Mouse (Mus musculus): ENCODE results near the gene Fhl1. TPM values are rescaled to one million over a fixed set of nuclear protein-coding genes. Genes with fewer than 3 reads are reported as not detected.

Fhl1 gene
- polyA plus RNA-seq, 2 experiments, result 8.1 to 11.2 TPM

- no peak for TF ChIP-seq EP300 (IDR thresholded peaks at IDR 0.05; ENCODE audit: low read depth)
- TF ChIP-seq CTCF (IDR thresholded peaks at IDR 0.05; ENCODE audit: low read depth), result no peak
- Histone ChIP-seq H3K4me2 (ENCODE audit: low read depth) (no peak overlapping the region), H3K4me1 (replicated peaks; ENCODE audit: control insufficient read depth in 2 of 2, insufficient read depth in 2 of 2, low read length in 1 of 2) (no peaks in the 10 kb centered on the region), H3K9ac (replicated peaks) (no peak overlapping the region), H3K27ac (no peak overlapping the region), H3K27me3 (ENCODE audit: control insufficient read depth, insufficient read depth, low read length) (no peaks in the 10 kb centered on the region), H3K36me3 (replicated peaks; ENCODE audit: control insufficient read depth, insufficient read depth, low read depth) (no peaks in the 10 kb centered on the region), H3K4me3 (ENCODE audit: insufficient read depth in 1 of 2, low read depth in 2 of 2, low read length in 2 of 2) (no peak overlapping the region), H3K9me3 (ENCODE audit: control insufficient read depth, low read length) (no peaks in the 10 kb centered on the region)
- no peak for DNase-seq (ENCODE audit: low read depth in 3 of 3, low spot score in 3 of 3)
- WGBS (ENCODE audit: insufficient replicate concordance), result 69% methylated on average over 6 of the region's 6 CpGs
- ATAC-seq (ENCODE audit: insufficient read depth), result no peak
Observed at GRCm38 (mm10) chrX:56697199-56697780, 34.3 kb upstream of the Fhl1 start.

- TF ChIP-seq CTCF (IDR thresholded peaks at IDR 0.05; ENCODE audit: low read depth), result no peak
- no peak for TF ChIP-seq EP300 (IDR thresholded peaks at IDR 0.05; ENCODE audit: low read depth)
- Histone ChIP-seq H3K4me3 (ENCODE audit: insufficient read depth in 1 of 2, low read depth in 2 of 2, low read length in 2 of 2) (no peak overlapping the region), H3K27me3 (ENCODE audit: control insufficient read depth, insufficient read depth, low read length) (no peaks in the 10 kb centered on the region), H3K36me3 (replicated peaks; ENCODE audit: control insufficient read depth, insufficient read depth, low read depth) (no peaks in the 10 kb centered on the region), H3K4me2 (ENCODE audit: low read depth) (no peak overlapping the region), H3K27ac (no peak overlapping the region), H3K4me1 (replicated peaks; ENCODE audit: control insufficient read depth in 2 of 2, insufficient read depth in 2 of 2, low read length in 1 of 2) (no peaks in the 10 kb centered on the region), H3K9me3 (ENCODE audit: control insufficient read depth, low read length) (no peaks in the 10 kb centered on the region), H3K9ac (replicated peaks) (no peak overlapping the region)
- DNase-seq (ENCODE audit: low read depth in 3 of 3, low spot score in 3 of 3) (no peak), ATAC-seq (ENCODE audit: insufficient read depth) (no peak)
- WGBS (ENCODE audit: insufficient replicate concordance), result 52% methylated on average over 4 of the region's 4 CpGs
Observed at GRCm38 (mm10) chrX:56697886-56698285, 33.7 kb upstream of the Fhl1 start.

- no peak overlapping the region for H3K4me3 ChIP-seq (ENCODE audit: insufficient read depth in 1 of 2, low read depth in 2 of 2, low read length in 2 of 2)
- ATAC-seq (ENCODE audit: insufficient read depth), result no peak
Observed at GRCm38 (mm10) chrX:56701261-56701660, 30.3 kb upstream of the Fhl1 start.

GRCm38 (mm10) chrX:56703965-56704562 lies 27.5 kb upstream of the Fhl1 start:
- ATAC-seq (ENCODE audit: insufficient read depth), result no peak

More at GRCm38 (mm10) chrX:56701261-56701660, 30.3 kb upstream of the Fhl1 start:
- TF ChIP-seq CTCF (IDR thresholded peaks at IDR 0.05; ENCODE audit: low read depth) (no peak), EP300 (IDR thresholded peaks at IDR 0.05; ENCODE audit: low read depth) (no peak)
- H3K27ac ChIP-seq, result no peak overlapping the region
- no peaks in the 10 kb centered on the region for H3K36me3 ChIP-seq (replicated peaks; ENCODE audit: control insufficient read depth, insufficient read depth, low read depth)
- no peaks in the 10 kb centered on the region for H3K9me3 ChIP-seq (ENCODE audit: control insufficient read depth, low read length)
- no peak overlapping the region for H3K9ac ChIP-seq (replicated peaks)
- no peaks in the 10 kb centered on the region for H3K4me1 ChIP-seq (replicated peaks; ENCODE audit: control insufficient read depth in 2 of 2, insufficient read depth in 2 of 2, low read length in 1 of 2)
- no peak overlapping the region for H3K4me2 ChIP-seq (ENCODE audit: low read depth)
- DNase-seq (ENCODE audit: low read depth in 3 of 3, low spot score in 3 of 3), result no peak
- no peaks in the 10 kb centered on the region for H3K27me3 ChIP-seq (ENCODE audit: control insufficient read depth, insufficient read depth, low read length)
- WGBS (ENCODE audit: insufficient replicate concordance), result 56% methylated on average over 3 of the region's 3 CpGs

GRCm38 (mm10) chrX:56708592-56709370 lies 22.8 kb upstream of the Fhl1 start:
- ATAC-seq (ENCODE audit: insufficient read depth), result no peak
- TF ChIP-seq EP300 (IDR thresholded peaks at IDR 0.05; ENCODE audit: low read depth) (no peak), CTCF (IDR thresholded peaks at IDR 0.05; ENCODE audit: low read depth) (no peak)
- Histone ChIP-seq H3K4me3 (ENCODE audit: insufficient read depth in 1 of 2, low read depth in 2 of 2, low read length in 2 of 2) (no peak overlapping the region), H3K9me3 (ENCODE audit: control insufficient read depth, low read length) (no peaks in the 10 kb centered on the region), H3K27ac (no peak overlapping the region), H3K27me3 (ENCODE audit: control insufficient read depth, insufficient read depth, low read length) (no peaks in the 10 kb centered on the region), H3K4me2 (ENCODE audit: low read depth) (no peak overlapping the region), H3K9ac (replicated peaks) (no peak overlapping the region), H3K36me3 (replicated peaks; ENCODE audit: control insufficient read depth, insufficient read depth, low read depth) (no peaks in the 10 kb centered on the region), H3K4me1 (replicated peaks; ENCODE audit: control insufficient read depth in 2 of 2, insufficient read depth in 2 of 2, low read length in 1 of 2) (no peaks in the 10 kb centered on the region)
- 56% methylated on average over 6 of the region's 6 CpGs for WGBS (ENCODE audit: insufficient replicate concordance)
- DNase-seq (ENCODE audit: low read depth in 3 of 3, low spot score in 3 of 3), result no peak

More at GRCm38 (mm10) chrX:56703965-56704562, 27.5 kb upstream of the Fhl1 start:
- no peak overlapping the region for H3K27ac ChIP-seq
- TF ChIP-seq EP300 (IDR thresholded peaks at IDR 0.05; ENCODE audit: low read depth), result no peak
- TF ChIP-seq CTCF (IDR thresholded peaks at IDR 0.05; ENCODE audit: low read depth), result no peak
- H3K9me3 ChIP-seq (ENCODE audit: control insufficient read depth, low read length), result no peaks in the 10 kb centered on the region
- H3K36me3 ChIP-seq (replicated peaks; ENCODE audit: control insufficient read depth, insufficient read depth, low read depth), result no peaks in the 10 kb centered on the region
- DNase-seq (ENCODE audit: low read depth in 3 of 3, low spot score in 3 of 3), result no peak
- WGBS (ENCODE audit: insufficient replicate concordance), result 61% methylated on average over 8 of the region's 8 CpGs
- no peak overlapping the region for H3K4me2 ChIP-seq (ENCODE audit: low read depth)
- H3K4me3 ChIP-seq (ENCODE audit: insufficient read depth in 1 of 2, low read depth in 2 of 2, low read length in 2 of 2), result no peak overlapping the region
- H3K27me3 ChIP-seq (ENCODE audit: control insufficient read depth, insufficient read depth, low read length), result no peaks in the 10 kb centered on the region
- no peaks in the 10 kb centered on the region for H3K4me1 ChIP-seq (replicated peaks; ENCODE audit: control insufficient read depth in 2 of 2, insufficient read depth in 2 of 2, low read length in 1 of 2)
- H3K9ac ChIP-seq (replicated peaks), result no peak overlapping the region
